Mouse (Mus musculus) cerebellum, adult 11 months (tissue): ENCODE results near the gene 4931422A03Rik.
"Not testable (repeated sequence)": the region's sequence is repeated elsewhere in the genome, so short reads cannot be mapped to it uniquely, and the experiment has no call there.

Experiments used
- DNase-seq: peaks from one replicate; pipeline ENCODE4 v3.0.0; 2022

The 4931422A03Rik gene

DNA sequence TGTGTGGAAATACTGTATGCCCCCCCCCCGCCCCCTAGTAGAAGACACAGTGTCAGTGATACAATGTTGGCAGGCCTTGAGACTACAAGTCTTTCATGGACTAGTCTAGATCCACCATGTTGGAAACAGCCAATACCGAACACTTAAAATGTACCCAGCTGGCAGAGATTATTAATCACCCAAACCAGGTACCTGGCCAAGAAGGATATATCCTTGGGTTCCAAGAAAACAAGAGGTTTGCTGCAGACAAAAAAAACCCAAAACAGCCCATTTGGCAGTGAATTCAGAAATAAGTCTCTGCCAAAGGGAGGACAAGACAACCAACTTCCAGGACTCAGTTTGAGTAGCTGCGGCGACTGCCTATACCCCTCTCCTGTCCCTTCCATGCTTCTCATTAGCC is 3.5 kb downstream of the 4931422A03Rik start:
- no peak for DNase-seq

DNA sequence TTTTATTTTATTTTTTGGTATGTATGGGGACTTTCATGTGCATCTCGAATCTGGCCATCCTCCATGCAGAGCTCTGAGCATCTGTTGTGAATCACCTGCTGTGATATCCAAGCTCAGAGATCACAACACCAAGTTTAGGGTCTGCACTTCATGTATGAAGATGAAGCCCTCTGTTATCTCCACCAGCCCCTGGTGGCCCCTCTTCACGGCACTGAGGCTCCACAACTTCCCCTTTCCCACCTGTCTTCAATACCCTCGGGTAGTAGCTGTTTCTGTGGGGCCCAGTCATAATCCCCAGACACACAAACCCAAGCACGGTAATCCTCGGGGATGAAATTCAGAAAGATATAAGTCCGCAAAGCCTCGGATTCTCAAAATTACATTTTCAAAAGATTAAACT is 5.1 kb downstream of the 4931422A03Rik start:
- DNase-seq = no peak

DNA sequence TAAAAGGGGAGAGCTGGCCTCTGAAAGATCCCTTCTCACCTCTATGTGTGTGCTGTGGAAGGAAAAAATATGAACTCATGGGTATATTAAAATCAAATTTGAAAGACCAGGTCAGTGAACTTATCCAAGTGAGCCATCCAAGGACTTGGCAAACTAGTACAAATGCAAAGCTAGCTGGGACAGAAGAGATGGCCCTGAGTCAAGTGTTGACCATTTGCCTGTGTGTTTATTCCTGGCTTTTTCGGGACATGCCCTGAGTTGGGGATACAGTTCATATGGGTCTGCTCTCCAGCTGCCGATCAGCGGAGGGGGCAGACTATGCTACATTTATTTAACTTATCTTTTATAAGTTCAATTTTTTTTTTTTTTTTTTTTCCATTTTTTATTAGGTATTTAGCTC is 19.3 kb downstream of the 4931422A03Rik start:
- DNase-seq = not testable (repeated sequence)

DNA sequence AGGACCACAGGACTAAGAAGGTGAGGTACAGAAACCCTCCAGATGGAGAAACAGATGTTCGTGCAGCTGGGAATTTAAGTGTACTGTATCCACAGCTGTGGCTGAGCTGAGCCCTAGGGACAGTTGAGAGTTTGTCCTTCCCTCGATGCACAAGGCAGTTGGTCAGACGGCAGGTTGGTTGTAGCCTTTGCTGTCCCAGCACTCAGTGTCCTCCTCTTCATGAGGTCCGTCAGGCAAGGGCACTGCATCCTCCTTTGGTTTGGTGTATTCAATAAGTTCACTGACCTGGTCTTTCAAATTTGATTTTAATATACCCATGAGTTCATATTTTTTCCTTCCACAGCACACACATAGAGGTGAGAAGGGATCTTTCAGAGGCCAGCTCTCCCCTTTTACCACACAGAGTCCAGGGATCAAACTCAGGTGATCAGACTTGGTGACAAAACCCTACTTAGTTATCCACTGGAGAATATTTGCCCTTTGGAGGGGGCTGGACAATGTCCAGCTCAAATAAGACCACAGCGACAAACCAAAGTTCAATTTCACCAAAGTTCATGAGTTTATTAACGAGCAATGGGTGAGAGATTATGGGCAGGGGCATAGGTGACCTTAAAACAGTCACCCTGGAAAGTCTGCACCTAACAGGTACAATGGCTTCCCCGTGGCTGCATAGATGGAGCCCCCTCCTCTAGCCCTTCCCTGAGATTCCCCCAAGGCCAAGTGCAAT is 20.2 kb downstream of the 4931422A03Rik start:
- no peak for DNase-seq

DNA sequence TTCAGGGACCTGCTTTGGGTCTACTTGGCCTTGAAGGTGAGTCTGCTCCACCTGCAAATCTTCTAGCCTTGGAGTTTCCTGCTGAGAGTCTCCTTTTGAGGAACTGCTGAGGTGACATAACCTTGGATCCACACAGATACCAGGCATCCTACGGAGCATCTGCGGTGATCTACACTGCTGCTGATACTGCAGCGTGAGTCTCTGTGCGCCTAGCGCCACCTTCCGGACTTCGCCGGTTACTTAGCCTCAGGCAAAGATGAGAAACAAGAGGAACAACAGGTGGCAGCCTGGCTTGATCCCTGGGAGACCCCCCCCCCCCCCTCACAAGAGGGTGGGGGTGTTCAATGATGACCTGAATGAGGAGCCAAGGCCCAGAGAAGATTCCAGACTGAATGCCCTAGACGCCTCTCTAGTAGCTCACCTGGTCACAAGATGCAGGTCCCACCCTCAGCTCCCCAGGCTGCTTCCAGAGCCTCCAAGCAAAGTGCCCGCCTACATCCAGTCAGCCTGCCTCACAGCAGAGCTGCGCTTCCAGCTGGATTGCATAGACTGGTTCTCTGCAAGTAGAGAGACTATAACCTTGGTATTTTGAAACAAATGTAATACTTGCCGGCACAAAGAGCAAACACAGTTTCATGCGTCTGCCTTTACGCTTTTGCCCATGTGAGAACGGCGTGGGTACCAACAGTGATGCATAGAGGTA is 25.3 kb downstream of the 4931422A03Rik start:
- DNase-seq = peak; percentile 15

DNA sequence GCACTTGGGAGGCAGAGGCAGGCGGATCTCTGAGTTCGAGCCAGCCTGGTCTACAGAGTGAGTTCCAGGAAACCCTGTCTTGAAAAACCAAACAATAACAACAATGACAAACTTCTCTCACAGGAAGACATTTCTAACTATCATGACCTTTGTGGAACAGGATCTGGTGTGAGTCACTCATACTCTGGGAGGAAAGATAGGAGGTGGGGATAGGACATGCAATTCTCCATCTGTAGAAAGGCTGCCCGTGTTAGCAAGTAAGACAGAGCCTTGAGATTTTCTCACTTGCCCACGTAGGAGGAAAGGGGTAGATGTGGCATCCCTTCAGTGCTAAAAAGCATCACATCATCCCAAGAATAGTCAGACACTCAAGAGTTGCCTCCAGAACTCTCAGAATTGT is 26.3 kb downstream of the 4931422A03Rik start:
- DNase-seq = no peak

DNA sequence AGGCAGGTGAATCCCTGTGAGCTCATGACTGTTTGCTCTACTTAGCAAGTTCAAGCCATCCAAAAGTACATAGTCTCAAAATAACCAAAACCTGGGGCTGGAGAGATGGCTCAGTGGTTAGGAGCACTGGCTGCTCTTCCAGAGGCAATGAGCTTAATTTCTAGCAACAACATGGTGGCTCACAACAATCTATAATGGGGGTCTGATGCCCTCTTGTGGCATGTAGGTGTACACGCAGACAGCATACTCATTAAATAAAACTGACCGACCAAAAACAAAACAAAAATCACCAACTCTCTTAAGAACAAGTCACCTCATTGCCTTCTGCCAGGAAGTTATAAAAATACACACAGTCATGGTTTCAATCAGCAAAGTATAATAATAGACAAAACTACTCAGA is 27.1 kb downstream of the 4931422A03Rik start:
- no peak for DNase-seq

DNA sequence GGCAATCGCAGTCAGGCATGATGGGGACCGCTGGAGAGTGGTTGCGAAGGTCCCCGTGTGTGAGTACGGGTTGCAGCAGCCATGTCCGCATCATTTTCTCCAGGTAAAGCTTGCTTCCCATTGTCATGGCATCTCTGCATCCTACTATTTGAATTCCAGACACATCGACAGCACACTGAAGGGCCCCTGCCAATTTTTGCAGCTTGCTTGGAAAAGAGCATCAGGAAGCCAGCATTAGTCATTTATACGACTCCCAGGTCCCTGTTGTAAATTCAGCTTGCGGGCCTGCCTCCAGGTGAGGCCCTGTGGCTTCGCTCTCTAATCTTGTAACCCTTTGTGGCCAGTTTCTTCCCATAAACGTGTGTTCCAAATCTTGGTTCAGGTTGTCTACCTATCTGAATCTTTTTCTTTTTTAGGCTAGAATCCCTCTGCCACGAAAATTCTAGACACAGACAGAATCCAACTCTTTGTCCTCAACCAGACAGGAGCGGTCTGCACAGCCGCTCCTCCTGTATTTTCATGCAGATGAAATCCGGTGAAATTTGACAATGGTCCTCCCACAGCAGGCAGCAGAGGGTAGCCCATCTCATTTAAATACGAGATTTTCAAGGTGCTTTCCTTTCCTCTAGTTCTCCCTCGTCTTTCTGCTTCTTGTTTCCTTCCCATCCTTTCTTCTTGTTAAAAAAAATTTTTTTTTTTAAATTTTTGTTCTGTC is 35.4 kb downstream of the 4931422A03Rik start:
- no peak for DNase-seq

DNA sequence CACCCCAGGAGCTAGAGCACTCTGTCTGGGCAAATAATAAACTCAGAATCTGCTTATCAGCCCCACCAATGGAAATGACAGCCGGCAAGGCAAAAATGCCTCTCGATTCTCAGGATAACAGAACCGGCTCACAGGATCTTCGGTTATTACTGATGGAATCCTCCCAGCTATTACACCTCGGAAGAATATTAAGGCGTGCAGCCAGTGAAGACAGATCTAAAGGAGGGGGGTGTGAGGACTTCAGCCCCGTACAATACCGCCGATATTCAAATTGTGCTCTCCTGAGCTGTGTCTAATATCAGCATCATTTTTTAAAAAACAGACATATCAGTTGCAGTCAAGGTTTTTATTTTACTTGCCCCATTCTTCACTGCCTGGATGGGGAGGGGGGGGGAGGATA is 36.0 kb downstream of the 4931422A03Rik start:
- DNase-seq = no peak

DNA sequence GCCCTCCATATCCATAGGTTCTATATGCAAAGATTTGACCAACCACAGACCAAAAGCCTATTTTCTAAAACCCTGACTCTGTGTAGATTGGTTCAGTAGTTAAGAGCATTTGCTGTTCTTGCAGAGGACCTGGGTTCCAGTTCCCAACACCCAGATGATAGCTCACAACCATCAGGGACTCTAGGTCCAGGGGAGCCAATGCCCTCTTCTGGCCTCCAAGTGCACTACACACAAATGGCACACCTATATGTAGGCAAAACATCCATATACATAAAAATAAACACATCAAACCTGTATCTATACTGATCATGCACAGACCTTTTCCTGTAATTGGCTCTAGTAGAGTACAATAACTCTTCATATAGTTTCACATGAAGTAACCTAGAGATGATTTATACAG is 36.9 kb downstream of the 4931422A03Rik start:
- no peak for DNase-seq

DNA sequence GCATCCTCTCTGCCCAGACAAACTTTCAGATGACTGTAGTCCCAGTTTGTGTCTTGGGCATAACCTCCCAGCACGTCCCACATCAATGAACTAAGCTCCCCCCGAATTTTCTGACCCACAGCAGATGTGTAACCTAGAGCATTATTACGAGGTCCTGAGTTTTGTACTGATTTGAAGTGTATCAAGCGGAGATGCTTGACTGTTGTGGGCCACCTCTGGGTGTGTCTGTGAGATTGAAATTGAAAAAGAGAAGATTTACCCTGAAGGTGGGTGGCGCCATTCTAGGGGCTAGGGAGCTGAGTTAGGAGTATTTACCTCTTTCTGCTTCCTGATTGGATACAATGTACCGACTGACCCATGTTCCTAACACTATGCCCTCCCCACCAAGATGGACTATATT is 38.4 kb downstream of the 4931422A03Rik start:
- DNase-seq = no peak

DNA sequence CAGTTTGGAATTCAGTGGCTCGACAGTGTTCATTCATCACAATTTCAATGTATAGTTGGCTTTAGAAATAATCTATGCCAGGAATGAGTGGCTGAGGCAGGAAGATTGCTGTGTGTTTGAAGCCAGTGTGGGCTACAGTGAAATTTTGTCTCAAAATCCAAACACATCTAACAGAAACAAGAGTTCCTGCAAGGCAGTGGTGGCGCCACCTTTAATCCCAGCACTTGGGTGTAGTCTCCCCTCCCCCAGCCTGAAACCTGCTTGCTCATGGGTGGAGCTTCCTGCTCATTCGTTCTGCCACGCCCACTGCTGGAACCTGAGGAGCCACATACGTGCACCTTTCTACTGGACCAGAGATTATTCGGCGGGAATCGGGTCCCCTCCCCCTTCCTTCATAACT is 40.6 kb downstream of the 4931422A03Rik start:
- DNase-seq = not testable (repeated sequence)

DNA sequence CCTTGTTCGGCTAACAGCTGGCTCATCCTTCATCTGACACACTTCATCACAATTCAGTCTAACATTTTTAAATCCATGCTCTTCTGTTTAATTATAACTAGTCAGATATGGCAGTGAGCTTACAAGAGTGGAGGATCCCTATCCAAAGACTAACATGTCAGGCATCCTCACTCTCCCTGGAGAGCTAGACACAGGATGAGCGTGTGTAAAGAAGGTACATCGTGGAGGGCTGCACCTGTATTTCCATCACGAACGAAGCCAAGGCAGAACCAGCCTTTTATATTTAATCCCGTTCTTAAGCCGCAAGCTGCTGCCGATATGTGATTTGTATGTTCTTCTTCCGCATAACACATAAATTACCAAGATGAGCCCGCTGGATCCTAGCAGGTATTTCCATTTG is 45.0 kb downstream of the 4931422A03Rik start:
- no peak for DNase-seq

DNA sequence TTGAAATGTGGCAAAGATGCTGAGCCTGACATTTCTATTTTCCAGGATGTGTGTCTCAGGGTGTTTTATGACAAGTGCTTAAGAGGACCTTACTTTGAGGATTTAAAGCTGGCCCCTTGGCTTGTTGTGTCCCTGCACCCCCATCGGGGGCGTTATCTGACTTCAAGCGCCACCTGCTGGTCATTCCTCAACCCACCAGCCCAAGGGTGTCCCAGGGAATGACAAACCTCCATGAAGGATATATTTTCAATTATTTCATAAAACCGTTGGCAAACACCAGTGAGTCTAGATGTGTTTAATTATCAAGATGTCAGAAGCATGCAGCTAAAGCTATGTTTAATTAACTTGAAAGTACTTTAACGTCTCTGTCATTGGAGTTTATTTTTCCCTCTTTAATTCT is 45.9 kb downstream of the 4931422A03Rik start:
- peak; percentile 37 for DNase-seq

DNA sequence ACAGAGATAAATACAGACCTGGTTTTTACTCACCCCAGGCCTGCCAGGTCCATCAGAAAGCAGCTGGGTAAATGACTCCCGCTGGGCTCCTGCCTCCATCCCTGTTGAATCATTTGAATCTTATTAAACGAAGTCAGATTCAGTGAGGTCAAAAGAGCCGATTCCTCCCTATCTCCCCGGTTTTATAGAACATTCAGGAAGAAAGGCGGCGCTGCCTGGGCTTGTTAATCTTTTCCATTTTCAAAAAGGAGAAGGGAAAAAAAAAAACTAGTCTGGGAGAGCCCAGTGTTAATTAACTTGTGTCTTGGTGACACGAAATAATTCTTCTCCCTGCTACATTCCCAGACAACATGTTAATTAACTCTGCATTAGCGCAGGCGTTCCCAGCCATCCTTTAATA is 50.4 kb downstream of the 4931422A03Rik start:
- no peak for DNase-seq

DNA sequence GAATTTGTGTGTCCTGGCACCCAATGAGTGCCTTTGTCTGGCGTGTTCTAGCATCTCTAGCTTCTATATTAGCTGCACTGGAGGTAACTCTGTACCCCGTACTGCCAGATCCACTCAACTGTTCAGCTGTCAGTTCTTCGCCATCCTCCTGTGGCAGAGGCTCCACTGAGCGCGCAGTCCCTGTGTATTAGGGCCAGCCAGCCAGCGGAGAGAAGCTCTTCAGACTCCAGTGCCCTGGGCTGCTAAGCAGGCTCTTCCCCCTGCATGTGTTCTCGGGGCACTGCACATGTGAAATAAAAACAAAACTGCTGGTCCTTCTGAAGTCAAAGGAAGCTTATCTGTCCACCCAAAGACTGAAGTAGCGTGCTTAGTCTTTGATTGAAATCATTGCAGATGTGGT is 50.9 kb downstream of the 4931422A03Rik start:
- no peak for DNase-seq

DNA sequence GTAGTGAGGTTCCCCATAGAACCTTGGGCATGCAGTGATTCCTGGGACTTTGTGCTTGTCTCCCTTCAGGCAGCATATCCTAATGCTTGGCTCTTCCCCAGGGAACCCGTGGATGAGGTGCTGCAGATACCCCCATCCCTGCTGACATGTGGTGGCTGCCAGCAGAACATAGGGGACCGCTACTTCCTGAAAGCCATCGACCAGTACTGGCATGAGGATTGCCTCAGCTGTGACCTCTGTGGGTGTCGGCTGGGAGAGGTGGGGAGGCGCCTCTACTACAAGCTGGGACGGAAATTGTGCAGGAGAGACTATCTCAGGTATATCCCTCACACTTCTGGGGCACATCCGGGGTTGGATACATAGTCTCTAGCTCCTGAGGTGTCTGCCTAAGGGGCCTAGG is 52.3 kb downstream of the 4931422A03Rik start:
- no peak for DNase-seq

DNA sequence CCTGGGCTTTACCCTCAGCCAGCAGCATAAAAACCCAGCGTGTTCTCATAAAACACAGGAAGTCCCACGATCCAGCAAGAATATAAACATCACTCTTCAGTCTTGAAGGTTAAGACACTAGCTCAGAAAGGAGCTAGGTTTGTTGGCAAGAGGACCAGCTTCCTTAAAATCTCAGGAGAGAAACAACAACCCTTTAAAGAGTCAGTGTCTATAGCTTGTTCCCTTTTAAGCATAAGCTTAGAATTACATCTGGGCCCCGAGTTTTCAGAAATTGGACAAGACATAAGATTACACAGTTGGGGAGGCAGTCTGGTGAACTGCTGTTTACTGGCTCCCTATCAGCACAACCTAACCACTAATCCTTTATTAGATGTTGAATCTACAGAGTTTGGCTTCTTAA is 56.3 kb downstream of the 4931422A03Rik start:
- DNase-seq = no peak

DNA sequence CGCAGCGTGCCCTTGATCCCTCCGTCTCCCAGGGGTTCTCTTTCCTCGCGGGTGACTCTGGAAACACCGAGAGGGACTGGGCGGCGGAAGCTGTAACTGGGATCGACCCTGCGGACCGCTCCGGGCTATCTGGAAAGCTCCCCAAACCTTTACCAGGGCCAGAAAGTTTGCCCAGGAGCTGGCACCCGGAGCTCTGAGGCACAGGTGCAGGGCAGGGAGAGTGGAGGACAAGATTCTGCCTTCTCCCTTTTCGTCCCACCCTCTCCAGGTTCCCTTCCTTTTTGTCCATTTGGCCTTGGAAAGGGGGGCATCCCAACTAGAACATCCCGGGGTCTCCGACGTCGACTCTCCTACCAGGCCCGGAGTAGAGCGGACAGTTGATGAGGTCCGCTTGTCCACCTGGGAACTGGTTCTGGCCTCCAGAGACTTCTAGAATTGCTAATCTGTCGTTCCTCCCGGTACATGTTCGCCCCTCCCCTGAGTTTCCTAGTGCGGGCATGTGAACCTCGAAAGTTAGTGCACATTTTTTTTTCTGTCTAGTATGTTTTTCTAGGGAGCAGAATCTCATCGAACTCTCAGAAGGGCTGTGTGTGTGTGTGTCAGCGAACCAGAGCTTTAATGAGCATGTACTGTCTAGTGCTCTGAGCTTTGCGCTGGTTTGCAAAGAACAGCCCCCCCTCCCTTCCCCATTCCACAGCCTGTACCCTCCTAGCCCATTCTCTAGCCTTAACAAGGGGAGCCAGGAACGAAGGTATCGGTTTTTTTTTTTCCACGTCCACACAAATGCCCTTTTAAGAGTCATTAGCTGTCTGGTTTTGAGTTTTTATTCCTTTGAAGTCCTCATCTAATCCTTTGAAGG is 57.1 kb downstream of the 4931422A03Rik start:
- DNase-seq = no peak

DNA sequence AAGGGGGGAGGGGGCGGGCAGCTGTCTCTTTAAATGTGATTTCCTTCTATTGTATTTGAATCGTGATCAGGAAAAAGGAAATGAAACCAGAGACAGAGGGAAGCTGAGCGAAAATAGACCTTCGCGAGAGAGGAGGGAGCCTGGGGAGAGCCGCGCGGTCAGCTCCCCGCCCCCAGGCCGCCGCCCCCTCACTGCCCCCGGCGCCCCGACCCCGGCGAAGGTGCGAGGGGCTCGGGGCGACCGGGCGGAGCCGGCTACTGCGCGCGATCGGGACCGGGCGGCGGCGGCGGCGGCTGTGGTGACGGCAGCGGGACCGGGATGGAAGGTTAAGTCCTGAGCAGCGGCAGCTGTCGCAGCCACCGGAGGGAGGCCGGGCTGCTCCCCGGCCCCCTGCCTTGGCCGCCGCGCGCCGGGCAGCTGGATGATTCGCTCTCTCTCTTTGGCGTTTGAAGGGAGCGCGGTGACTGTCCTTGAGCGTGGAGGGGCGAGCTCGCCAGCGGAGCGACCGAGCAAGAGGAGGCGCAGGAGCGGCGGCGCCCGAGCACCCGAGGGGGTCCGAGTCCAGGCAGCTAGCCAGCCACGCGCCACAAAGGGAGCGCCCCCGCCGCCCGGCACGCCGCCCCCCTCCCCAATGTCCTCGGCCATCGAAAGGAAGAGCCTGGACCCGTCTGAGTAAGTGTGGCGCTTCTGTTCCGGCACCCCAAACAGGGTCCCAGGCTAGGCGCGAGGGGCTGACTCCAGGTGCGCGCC is 57.9 kb downstream of the 4931422A03Rik start:
- peak; percentile 7 for DNase-seq

DNA sequence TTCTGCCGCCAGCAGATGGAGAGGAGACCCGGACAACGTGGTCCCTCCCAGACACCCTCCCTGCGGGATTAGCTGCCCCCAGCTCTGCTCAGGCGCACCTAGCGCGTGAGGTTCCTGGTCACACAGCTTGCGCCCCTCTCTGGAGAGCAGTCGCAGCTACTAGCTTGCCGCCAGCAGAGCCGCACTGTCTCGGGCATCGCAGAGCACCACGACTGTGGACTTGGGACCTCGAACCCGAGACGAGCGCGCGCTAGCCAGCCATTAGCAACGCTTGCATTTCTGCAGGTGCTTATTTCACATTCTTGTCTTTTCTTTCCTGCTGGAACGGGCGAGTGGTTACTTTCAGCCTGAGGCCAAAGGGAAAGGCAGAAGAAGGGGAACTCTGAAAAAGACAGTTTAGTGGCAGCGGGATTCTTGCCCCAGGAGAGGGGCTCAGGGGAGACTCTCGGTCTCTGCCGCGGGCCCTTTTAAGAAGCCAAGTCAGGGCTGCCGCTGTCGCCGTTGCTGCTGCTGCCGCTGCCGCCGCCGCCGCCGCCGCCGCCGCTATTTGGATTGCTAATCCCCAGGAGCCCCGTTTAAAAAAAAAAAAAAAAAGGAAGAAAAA is 58.6 kb downstream of the 4931422A03Rik start:
- DNase-seq = peak; percentile 21

DNA sequence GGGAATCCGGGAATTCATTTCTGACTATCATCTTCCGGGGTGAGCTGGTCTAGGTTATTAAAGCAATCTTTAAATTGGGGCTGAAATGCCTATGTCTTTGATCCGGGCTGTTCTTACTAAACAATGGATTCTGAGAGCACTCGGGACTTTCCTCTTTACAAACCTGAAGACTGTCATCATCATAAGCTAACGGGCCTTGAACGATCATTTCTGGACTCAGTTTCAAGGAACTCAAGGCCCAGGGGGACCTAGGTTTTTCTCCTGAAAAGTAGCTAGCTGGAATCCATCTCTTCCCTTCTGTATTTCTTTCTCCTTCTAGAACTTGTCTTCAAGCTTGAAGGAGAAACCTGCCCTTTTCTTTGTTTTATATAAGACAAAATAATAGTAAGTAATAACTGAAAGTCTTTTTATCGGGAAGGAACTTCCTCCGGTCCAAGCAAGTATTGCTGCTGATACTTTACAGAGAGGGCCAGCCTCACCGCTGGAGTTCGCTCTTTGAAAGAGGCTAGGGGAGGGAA is 59.2 kb downstream of the 4931422A03Rik start:
- no peak for DNase-seq
